Mouse (Mus musculus): ENCODE measurements around the gene Gm20662. TPM values are rescaled to one million over a fixed set of nuclear protein-coding genes. Genes with fewer than 3 reads are reported as not detected.

Gm20662 gene
- total RNA-seq (2021), result 1 to 10 TPM; 2.5 to 5.5 TPM
- long read RNA-seq, partial matches to known transcripts, result 0 of 3 reads
- long read RNA-seq, other reads (novel, unspliced or antisense), result 3 of 3 reads

DNA sequence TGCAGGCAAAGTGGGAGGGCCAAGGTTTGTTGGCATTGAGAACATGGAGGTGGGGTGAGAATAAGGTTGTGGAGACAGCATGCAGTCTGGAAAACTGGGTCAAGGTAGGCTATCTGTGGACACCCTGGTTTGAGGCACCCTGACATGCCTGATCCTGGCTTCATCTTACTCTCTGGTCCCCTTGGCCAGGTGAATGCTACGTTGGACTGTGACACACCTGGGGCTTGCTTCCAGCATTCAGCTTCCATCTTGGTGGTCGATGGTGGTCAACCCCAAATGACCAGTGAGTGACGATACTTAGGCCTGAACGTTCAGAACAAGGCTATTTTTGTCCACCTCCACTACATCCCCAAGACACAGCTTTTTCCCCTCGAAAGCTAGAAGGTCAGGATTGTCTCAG, at the start of gene Gm20662:
Gene Gm20662 (plus strand): TSS at position 301 of the 400 bp plus-strand sequence.
- DNase-seq (ENCODE audit: low spot score in 2 of 2), result no peak

DNA sequence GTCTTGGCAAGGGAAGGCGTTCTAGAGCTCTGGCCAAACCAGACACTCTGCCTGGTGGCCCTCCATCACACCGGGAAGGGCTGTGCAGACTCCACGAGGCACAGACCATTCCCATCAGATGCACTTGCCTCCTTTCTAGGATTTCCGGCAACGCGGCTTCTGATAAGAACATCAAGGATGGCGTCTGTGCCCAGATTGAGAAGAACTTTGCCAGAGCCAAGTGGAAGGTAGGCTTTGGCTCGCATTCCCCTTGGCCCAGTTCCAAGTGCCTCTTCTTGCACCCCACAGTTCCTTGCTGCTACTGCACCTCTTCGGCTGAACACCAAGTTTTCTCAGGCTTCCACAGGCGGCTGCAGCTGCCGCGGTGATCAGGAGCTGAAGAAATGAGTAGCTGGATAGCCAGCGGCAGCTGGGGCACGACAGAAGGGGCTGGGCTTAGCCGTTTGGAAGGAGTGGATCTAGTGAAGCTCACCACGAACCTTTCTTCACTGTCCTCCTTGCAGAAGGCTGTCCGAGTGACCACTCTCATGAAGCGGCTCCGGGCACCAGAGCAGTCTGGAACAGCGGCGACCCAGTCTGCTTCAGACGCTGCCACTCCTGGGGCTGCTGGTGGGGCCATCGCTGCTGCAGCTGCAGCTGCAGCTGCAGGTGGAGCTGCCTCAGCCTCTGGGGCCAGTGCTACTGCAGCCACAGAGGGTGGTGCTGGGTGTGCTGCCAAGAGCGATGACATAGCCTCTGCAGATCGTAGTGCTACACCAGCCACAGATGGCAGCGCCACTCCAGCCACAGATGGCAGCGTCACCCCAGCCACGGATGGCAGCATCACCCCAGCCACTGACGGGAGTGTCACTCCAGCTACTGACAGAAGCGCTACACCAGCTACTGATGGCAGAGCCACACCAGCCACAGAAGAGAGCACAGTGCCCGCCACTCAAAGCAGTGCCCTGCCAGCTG, 48.6 kb upstream of the Gm20662 start:
- DNase-seq (ENCODE audit: low spot score in 2 of 2), result peak in 1 of 2 experiments; percentile 43

DNA sequence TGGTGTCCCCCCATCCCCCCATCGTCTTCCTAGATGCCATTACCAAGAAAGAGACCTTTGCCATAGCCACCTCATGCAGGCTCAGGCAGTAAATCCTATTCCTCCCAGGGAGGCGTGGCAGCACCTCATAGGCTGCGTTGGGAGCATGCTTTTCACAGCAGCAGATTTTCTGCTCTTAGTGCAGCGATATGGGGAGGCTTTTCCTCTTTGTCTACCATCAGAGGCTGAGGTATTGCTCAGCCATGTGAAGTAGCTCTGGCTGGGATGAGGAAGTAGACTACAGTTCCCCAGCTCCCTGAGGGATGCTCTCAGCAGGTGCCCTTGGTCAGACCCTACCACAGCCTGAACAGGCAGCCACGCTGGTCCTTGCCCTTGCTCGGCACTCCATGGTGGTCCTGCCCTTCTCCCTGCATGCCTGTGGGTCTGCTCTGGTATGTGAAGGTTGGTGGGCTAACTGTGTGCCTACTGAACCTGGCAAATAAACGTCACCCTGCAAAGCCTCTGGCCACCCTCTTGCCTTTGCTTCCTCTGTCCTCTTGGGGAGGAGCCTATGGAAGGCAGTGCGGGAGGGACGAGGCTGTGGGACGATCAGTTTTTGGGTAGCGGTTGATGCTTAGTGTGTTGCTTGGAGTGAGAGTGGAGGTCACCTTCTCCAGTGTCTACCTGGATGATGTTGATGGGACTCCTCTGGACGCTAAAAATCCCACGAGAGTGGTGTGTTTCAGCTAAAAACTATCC, 46.8 kb upstream of the Gm20662 start:
- no peak for DNase-seq (ENCODE audit: low spot score in 2 of 2)

DNA sequence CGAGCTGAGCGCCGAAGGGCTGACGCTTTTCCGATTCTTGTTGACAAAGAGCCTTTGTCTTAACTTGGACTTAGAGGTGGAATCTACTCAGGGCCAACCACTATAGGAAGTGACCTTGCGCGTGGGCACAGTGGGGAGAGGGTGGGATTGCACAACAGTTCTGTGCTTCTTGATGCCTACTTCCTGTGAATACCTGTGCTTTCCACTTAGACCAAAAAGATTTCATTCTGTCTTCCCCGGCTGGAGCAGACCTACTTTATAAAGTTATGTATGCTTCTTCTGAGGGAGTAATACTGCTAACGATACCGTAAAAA, 46.3 kb upstream of the Gm20662 start, which contains the start of gene Traip:
Gene Traip (plus strand): TSS at position 215 of the 314 bp plus-strand sequence.
- no peak for DNase-seq (ENCODE audit: low spot score in 2 of 2)

DNA sequence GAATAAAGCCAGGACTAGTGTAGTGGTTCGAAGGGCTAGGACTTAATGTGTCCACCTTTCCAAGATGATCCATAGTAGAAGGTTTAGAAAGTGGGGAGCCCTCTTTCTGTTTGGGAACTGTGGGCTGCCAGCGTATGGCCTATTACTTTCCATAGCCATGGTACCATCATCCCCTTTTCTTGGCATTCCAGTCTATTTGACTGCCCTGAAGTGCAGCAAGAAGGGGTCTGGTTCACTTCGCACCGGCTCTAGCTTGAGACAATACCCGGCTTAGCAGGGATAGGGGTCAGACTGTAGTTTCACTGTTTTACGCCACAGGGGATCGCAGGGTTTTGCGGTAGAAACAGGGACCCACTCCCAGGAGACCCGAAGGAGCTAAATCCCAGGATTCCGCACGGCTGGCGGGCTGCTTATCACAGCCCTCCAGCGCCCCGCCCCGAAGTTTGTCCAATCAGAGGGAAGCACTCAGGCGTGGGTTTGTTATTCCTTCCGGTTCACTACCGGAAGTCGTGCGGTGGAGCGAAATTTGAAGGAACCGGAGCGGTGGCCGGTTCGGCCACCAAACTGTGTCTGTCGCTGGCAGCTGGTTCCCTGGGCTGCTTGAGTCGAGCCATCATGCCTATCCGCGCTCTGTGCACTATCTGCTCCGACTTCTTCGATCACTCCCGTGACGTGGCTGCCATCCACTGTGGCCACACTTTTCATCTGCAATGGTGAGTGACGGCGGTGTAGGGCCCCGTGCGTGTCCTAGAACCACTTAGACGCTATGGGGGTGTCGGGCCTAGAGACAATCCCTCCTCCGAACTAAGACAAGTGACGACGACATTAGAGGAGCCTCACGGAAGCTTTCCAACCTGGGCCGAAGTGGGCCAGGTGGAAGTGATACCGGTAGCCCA, 45.4 kb upstream of the Gm20662 start:
- DNase-seq (ENCODE audit: low spot score in 2 of 2), result peak; percentile 87 to 92

DNA sequence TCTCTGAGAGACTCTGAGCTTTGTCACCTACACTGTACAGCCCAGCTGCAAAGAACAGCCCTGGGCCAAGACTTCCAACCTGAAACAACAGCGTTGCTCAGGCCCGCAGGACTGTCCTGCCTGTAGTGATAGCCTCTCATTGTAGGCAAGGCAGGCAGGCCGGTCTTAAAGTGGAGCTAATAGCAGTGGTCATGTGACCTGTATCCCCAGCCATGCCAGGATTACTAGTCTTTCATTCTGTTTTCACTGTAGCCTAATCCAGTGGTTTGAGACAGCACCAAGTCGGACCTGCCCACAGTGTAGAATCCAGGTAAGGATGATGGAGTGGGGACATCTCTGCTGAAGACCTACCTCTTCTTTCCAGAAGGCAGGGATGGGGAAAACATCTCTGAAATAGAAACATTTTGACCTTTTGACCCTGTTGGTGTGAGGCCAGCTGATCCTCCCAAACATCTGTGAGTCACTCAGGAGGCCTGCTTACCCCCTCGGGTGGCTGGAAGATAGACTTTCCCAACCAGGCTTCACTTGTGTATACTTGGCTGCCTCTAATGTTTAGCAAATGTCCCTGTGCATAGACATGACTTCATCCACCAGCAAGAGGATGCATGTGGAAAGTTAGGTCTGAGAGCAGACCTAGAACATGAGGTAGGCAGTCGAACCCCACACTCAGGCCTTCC, 40.4 kb upstream of the Gm20662 start:
- no peak for DNase-seq (ENCODE audit: low spot score in 2 of 2)

DNA sequence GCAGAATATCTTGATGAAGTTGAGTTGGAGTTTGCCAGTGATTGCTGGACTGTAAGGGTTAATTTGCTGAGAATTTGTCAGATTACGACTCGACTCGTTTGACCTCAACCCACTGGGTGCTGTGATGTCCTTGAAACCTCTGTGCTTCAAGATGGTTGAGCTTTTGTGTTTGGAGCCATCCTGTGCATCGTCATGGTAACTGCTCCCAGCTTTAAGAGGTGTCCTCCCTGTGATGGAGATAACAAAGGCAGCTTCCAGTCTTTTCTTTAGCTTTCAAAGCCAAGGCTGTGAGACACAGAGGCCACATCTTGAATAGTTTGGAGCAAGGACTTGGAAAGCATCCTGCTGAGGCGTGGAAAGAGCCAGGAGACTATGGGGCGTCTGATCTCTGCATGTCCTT, 39.0 kb upstream of the Gm20662 start:
- DNase-seq (ENCODE audit: low spot score in 2 of 2), result no peak

DNA sequence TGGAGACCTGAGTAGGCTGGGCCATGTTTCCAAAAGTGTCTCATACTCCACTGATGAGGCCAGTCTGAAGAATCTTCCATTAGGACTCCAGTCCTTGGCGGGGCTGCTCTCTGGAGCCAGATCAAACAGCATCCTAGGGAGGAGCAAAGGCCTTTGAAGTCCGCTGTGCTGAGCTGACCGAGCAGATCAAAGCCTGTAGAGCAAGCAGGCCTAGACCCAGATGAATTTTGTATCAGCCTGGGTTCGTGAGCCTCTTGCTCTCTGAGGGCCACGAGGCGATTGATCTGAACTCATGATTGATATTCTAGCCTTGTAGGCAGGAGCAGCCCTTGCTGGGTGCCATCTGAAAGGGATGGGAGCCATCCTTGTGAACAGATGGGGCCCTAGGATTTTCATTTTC, 36.3 kb upstream of the Gm20662 start:
- DNase-seq (ENCODE audit: low spot score in 2 of 2), result no peak

DNA sequence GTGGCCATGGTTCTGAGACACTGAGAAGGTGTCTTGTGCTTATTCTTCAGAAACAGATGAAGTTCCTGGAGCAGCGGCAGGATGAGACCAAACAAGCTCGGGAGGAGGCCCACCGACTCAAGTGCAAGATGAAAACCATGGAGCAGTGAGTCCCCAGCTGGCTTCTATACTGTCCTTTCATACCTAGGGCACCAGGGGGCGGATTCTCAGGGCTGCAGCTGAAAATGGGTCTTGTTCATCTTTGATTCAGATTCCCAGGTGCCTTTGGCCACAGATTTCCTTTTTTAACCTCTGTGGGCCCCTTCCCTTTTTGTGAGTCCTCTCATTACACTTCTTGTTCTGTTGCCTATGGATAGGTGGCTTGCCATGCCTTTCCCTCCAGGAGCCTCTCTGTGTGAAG, 35.2 kb upstream of the Gm20662 start:
- no peak for DNase-seq (ENCODE audit: low spot score in 2 of 2)

DNA sequence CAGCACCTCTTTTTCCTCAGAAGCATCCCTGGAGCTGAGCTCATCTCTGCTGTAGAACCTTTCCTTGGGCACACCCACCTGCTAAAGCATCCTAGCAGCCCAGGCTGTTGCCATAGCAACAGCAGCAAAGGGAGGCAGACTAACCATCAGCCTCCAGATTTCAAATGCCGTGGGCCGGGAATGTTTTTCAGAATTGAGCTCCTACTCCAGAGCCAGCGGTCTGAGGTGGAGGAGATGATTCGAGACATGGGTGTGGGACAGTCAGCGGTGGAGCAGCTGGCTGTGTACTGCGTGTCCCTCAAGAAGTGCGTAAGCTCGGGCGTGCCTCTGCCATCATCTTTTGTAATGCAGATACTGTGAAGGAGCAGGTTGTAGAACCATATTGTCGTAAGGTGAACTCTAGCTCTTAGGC, 34.8 kb upstream of the Gm20662 start:
- DNase-seq (ENCODE audit: low spot score in 2 of 2), result peak; percentile 84 to 89

DNA sequence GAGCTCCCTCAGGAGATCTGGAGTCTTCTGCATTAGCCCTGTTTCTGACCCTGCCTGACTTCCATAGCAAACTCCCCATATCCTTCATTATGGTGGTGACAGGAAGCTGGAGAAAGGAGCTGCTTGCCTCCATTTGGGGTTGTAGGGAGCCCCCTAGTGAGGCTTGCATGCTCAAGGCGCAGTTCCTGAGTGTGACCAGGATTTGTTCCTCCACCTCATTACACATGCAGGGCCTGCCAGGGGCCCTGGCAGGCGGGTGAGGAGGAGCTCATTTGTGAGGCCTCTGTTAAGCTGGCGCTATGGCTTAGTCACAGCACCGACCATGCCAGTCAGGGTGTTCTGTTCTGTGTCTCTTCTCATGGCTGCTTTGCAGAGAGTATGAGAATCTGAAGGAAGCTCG, 34.3 kb upstream of the Gm20662 start:
- DNase-seq (ENCODE audit: low spot score in 2 of 2), result peak; percentile 74 to 87

DNA sequence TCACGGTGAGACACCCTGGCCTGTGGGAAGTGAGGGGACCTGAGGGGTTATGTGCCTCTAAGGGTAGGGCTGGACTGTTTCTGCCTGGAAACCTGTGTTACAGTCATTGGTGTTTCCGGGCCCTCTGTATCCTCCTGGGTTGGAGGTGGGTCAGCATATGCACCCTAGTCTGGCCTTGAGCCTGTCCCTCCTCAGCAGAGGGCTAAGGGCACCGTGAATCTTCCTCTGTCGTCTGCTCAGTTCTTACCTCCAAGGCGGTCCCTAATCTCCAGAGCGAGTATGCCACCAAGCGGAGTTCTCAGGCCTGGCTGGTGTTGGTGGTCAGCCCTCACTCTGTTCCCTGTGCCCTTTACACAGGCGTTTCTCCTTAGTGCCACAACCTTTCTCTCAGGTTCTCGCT, 33.2 kb upstream of the Gm20662 start:
- no peak for DNase-seq (ENCODE audit: low spot score in 2 of 2)

DNA sequence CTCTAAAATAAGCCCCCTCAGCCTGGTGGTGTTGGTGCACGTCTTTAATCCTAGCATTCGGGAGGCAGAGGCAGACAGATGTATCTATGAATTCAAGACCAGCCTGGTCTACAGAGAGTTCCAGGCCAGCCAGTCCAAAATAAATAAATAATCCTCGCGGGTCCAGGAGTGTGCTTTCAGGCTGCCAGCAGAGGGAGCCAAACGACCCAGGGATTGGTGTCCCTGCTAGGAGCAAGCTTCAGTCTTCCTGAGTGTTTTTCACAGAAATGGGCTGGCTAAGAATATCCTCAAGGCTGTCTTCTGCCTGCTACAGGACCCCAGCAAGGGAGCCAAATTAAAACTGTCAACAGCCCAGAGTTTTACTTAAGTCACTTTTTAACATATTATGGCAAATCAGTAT, 32.4 kb upstream of the Gm20662 start:
- DNase-seq (ENCODE audit: low spot score in 2 of 2), result peak in 1 of 2 experiments; percentile 87

DNA sequence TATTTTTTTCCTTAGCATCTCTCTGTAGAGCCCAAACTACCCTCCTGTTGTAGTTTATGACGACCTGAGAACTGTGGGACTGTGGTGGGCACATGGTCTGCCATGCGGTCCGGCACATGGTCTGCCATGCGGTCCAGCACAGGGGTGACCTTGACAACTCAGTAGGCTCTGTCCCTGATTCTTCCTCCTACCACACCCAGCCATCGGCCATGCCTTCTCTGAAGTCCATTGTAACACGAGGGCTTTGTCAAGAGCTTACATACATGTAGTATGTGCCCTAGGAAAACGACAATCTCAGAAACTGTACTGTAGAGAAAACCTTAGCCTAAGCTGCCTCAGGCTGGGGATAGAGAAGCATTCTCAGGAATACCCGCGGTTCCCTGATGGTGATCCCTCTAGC, 31.5 kb upstream of the Gm20662 start:
- DNase-seq (ENCODE audit: low spot score in 2 of 2), result no peak

DNA sequence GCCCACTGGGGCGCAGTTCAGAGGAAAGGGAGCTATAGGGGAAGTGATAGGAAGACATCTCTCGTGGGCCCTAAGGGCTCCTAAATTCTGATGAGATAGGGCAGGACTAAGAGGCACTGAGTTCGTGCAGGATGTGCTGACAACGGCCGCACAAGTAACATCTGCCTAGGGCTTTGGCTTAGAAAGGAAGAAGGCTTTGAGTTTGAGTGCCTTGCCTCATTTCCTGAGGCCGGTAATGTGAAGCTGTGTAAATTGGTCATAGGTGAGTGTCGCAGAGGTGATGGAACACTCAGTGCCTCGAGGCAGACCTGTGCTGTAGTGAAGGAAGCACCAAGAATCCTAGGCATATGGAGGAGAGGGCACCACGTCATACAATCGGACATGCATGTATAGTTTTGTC, 29.5 kb upstream of the Gm20662 start:
- no peak for DNase-seq (ENCODE audit: low spot score in 2 of 2)

DNA sequence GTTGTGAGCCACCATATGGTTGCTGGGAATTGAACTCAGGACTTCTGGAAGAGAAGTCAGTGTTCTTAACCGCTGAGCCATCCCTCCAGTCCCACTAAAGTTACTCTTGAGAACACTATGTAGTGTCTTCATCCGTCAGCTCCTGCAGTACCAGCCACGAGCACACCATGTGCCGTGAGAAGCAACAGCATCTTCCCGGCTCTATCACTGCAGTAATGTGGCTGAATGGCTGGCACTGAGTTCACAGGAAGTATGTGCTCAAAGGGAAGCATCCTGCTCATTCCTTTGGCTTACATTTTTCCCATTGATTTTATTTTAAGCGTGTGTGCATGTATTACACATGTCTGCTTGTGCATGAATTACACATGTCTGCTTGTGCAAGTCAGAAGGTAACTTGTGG, 28.7 kb upstream of the Gm20662 start:
- no peak for DNase-seq (ENCODE audit: low spot score in 2 of 2)

DNA sequence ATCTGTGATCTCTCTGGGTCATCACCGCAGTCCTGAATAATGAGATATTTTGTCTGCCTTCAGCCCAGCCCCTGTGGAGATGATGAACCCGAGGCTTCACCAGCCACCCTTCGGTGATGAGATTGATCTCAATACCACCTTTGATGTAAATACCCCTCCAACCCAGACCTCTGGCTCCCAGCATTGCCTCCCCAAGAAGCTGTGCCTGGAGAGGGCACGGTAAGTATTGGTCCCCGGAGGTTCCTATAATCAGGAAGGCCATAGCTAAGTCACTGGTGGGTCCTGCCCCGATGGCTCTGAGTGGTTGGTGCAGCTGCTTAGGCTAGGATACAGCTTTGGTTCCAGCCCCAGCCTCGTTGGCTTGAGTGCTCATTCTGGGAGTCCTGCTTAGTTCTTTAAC, 27.6 kb upstream of the Gm20662 start:
- no peak for DNase-seq (ENCODE audit: low spot score in 2 of 2)

DNA sequence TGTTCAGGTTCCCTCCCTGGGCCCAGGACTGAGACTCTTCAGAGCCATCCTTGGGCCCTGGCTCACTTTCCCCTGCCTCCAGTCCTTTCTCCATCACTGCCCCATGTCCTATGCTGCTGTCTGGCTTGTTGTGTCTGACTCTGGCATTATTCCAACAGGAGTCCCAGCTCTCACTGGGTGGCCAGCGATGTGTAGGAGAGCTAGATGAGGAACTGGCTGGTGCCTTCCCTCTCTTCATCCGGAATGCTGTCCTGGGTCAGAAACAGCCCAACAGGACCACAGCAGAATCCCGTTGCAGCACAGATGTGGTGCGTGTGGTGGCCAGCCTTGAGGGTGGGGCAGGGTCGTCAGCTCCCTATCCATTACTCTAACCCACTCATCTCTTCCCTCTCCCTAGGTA, 25.8 kb upstream of the Gm20662 start:
- no peak for DNase-seq (ENCODE audit: low spot score in 2 of 2)

DNA sequence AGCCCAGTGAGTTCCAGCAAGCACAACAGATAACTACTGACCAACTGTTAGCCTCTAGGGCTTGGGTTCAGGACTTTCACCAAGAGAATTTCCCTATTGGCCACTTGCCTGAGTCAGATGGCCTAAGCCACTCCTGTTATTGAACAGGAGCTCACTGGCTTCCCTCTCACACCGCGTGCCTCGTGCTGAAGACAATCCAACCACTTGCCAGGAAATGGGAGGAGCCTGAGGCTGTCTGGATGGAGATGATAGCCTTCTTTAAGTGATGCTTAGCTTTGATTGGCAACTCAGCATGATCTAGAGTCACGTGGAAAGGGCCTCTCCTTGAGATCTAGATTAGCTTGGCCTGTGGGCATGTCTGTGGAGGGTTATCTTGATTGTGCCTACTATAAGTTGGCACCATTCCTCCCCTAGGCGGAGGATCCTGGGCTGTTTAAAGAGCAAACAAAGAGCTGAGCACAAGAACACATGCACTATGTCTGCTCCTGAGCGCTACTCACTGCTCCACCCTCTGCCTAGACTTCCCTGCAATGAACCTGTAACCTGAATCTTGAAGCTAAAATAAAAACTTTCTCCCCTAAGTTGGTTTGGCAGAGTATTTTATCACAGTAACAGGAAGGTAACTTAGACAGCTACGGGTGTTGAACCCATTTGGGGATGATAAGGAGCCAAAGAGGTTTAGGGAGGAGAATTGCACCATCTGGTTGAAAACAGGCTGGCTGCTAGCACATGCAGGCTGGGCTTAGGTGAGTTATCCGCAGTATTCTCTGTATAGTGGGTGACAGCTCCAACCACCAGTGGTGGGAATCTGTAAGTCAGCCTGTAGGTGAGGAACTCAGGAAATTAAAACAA, 24.2 kb upstream of the Gm20662 start:
- DNase-seq (ENCODE audit: low spot score in 2 of 2), result no peak

Measured in layer of hippocampus, adult 18-20 months (tissue).